Mouse (Mus musculus) cortical plate, adult 2 months (tissue): ENCODE measurements at regions not wholly inside any gene's neighbourhood (a gene's known extent, or its start where the extent isn't known, plus 50 kb on each side); places are given as distances from the start of the nearest gene placed in this dataset.

Experiments
- CTCF ChIP-seq: fragments of 200-500 bp; IDR thresholded peaks from 2 replicates; pipeline ENCODE4 v1.5.1; 2011; ENCODE audit warnings: mild to moderate bottlenecking, control low read depth, low read length; ENCODE audit not compliant: insufficient read depth; ENCODE audit errors: extremely low read depth
- POLR2A ChIP-seq: fragments of 200-500 bp; IDR thresholded peaks from 2 replicates; pipeline ENCODE4 v1.6.1; 2011; ENCODE audit warnings: mild to moderate bottlenecking, low read length, control low read depth; ENCODE audit not compliant: insufficient read depth; ENCODE audit errors: extremely low read depth

GRCm38 (mm10) chrX:99340223-99340622 is 130.8 kb downstream of the Pja1 start:
- TF ChIP-seq CTCF (no peak), POLR2A (no peak)
